Mouse (Mus musculus) ES-E14 (cell line): ENCODE results near the gene Amhr2. TPM values are rescaled to one million over a fixed set of nuclear protein-coding genes. Genes with fewer than 3 reads are reported as not detected.

Experiments
- DNase-seq: peaks from one replicate; pipeline ENCODE4 v3.0.0-alpha.2; 2013; ENCODE audit warnings: low read depth, low spot score
- H3K27ac ChIP-seq: 2 replicates; pipeline ENCODE4 v1.5.1; 2012; ENCODE audit warnings: low read depth, mild to moderate bottlenecking, low read length, moderate library complexity, mixed read lengths; ENCODE audit not compliant: poor library complexity, insufficient read depth, severe bottlenecking
- H3K36me3 ChIP-seq: 2 replicates; pipeline ENCODE4 v1.6.1; 2012; ENCODE audit warnings: mild to moderate bottlenecking, low read length, moderate library complexity, mixed read lengths; ENCODE audit not compliant: control insufficient read depth, poor library complexity, insufficient read depth, severe bottlenecking
- H3K4me1 ChIP-seq, 2 experiments: fragments of 150-350 bp in 1 of 2; sonication (generic) in 1 of 2; 2 replicates each; pipeline ENCODE4 v1.6.1; 2012; ENCODE audit warnings: low read length in 2 of 2, mild to moderate bottlenecking in 1 of 2, mixed read lengths in 1 of 2; ENCODE audit not compliant: control insufficient read depth in 2 of 2, insufficient read depth in 2 of 2, poor library complexity in 1 of 2
- H3K4me3 ChIP-seq, 2 experiments: fragments of 150-350 bp in 1 of 2; sonication (generic) in 1 of 2; 2 replicates each; pipeline ENCODE4 v1.5.1; 2012; ENCODE audit warnings: low read length in 2 of 2, low read depth in 1 of 2, mild to moderate bottlenecking in 1 of 2, mixed read lengths in 1 of 2; ENCODE audit not compliant: insufficient read depth in 1 of 2, poor library complexity in 1 of 2, severe bottlenecking in 1 of 2
- H3K9ac ChIP-seq: 2 replicates; pipeline ENCODE4 v1.6.1; 2012; ENCODE audit warnings: low read depth, mild to moderate bottlenecking, low read length, mixed read lengths; ENCODE audit not compliant: poor library complexity, insufficient read depth, severe bottlenecking
- H3K9me3 ChIP-seq: fragments of 150-350 bp; sonication (generic); 2 replicates; pipeline ENCODE4 v1.6.1; 2012; ENCODE audit warnings: low read depth, mild to moderate bottlenecking, low read length; ENCODE audit not compliant: control insufficient read depth, insufficient read depth
- CHD2 ChIP-seq: IDR thresholded peaks from 2 replicates; pipeline ENCODE4 v1.6.1; 2014; ENCODE audit warnings: mild to moderate bottlenecking, low read depth, low read length, inconsistent platforms
- HCFC1 ChIP-seq: IDR thresholded peaks from 2 replicates; pipeline ENCODE4 v1.6.1; 2012; ENCODE audit warnings: low read length, inconsistent platforms, borderline replicate concordance; ENCODE audit not compliant: insufficient read depth
- MAFK ChIP-seq: IDR thresholded peaks from 2 replicates; pipeline ENCODE4 v1.6.1; 2014; ENCODE audit warnings: mild to moderate bottlenecking, low read depth, low read length, inconsistent platforms; ENCODE audit not compliant: insufficient read depth
- ZC3H11A ChIP-seq: IDR thresholded peaks from 2 replicates; pipeline ENCODE4 v1.6.1; 2012; ENCODE audit warnings: low read depth, mild to moderate bottlenecking, inconsistent platforms, low read length, borderline replicate concordance
- ZNF384 ChIP-seq: IDR thresholded peaks from 2 replicates; pipeline ENCODE4 v1.6.1; 2012; ENCODE audit warnings: low read depth, low read length, inconsistent platforms
- in situ Hi-C, 2 experiments: fragments of 600-800 bp; cut with MboI; formaldehyde crosslinking; loops; one replicate each; pipeline ENCODE4 v1.15.1; 2025; ENCODE audit warnings: low sequenced_read_pairs in 2 of 2, inconsistent platforms in 1 of 2; ENCODE audit not compliant: unreplicated experiment in 2 of 2
- total RNA-seq: library from RNA; depleted of rRNA; stranded (reverse); fragments of 300-350 nt; gene quantifications from 2 replicates; pipeline ENCODE4 v1.2.3, GENCODE M21; 2012; rRNA removed

The Amhr2 gene
- 5.6 and 16.5 TPM in 2 replicates for total RNA-seq

- DNase-seq = no peak
- Histone ChIP-seq H3K27ac (no peak within 1 kb of the TSS), H3K4me1 (peaks cover 0 to 6% of the 10 kb centered on the region in 2 experiments; a peak in 1 of 4 replicates), H3K4me3 (no peak within 1 kb of the TSS; a peak in 1 of 4 replicates), H3K36me3 (no peaks in the 10 kb centered on the region), H3K9me3 (no peaks in the 10 kb centered on the region), H3K9ac (no peak within 1 kb of the TSS)
- in situ Hi-C loops = no loop called here
- TF ChIP-seq CHD2 = no peak
- TF ChIP-seq MAFK = no peak
- no peak for TF ChIP-seq HCFC1
- no peak for TF ChIP-seq ZNF384
- TF ChIP-seq ZC3H11A = no peak
Observed at GRCm38 (mm10) chr15:102445146-102445545, at the start of gene Amhr2. TSS of gene Amhr2 (plus strand) at chr15:102445367.

- H3K36me3 ChIP-seq = no peaks in the 10 kb centered on the region
- TF ChIP-seq ZC3H11A (no peak), MAFK (no peak), ZNF384 (no peak), HCFC1 (no peak), CHD2 (no peak)
- peaks cover 12 to 25% of the 10 kb centered on the region in 2 experiments for H3K4me1 ChIP-seq
- no peak for DNase-seq
- in situ Hi-C loops = no loop called here
- peak overlapping the region; percentile 99 for H3K27ac ChIP-seq
- H3K4me3 ChIP-seq = peak overlapping the region; percentile 60 to 66
- H3K9ac ChIP-seq = peak overlapping the region; percentile 71; the same call in 1 of the 2 replicates
- no peaks in the 10 kb centered on the region for H3K9me3 ChIP-seq
Observed at GRCm38 (mm10) chr15:102398629-102399028, 46.5 kb upstream of the Amhr2 start.

- Histone ChIP-seq H3K9ac (peak overlapping the region; percentile 75), H3K27ac (peak overlapping the region; percentile 99), H3K9me3 (no peaks in the 10 kb centered on the region), H3K4me3 (peak overlapping the region; percentile 60 to 66), H3K4me1 (peaks cover 12 to 22% of the 10 kb centered on the region in 2 experiments), H3K36me3 (no peaks in the 10 kb centered on the region)
- peak; percentile 92 for DNase-seq
- in situ Hi-C loops = no loop called here
- TF ChIP-seq MAFK = no peak
- peak; percentile 94 for TF ChIP-seq ZNF384
- no peak for TF ChIP-seq CHD2
- no peak for TF ChIP-seq ZC3H11A
- TF ChIP-seq HCFC1 = no peak; the same call in 1 of the 2 replicates
Observed at GRCm38 (mm10) chr15:102399229-102400221, 45.6 kb upstream of the Amhr2 start.

GRCm38 (mm10) chr15:102400476-102401045, 44.6 kb upstream of the Amhr2 start:
- TF ChIP-seq ZNF384 (no peak), HCFC1 (no peak), MAFK (no peak), CHD2 (no peak), ZC3H11A (no peak)
- Histone ChIP-seq H3K9ac (peak overlapping the region; percentile 75; the same call in 1 of the 2 replicates), H3K27ac (peak overlapping the region; percentile 99), H3K36me3 (no peaks in the 10 kb centered on the region), H3K4me1 (peaks cover 12 to 17% of the 10 kb centered on the region in 2 experiments), H3K4me3 (peak overlapping the region; percentile 24 to 60), H3K9me3 (no peaks in the 10 kb centered on the region)
- DNase-seq = no peak
- in situ Hi-C loops = no loop called here
